Mouse (Mus musculus): ENCODE measurements around the gene Tmem9. TPM values are rescaled to one million over a fixed set of nuclear protein-coding genes. Genes with fewer than 3 reads are reported as not detected.

The Tmem9 gene
- 33.9 and 35.7 TPM in 2 replicates for total RNA-seq (2021)
- long read RNA-seq, experiment 1, transcript Tmem9-201 (6 exons, 1,806 nt) = major isoform, 62 of 71 reads
- long read RNA-seq, experiment 1, partial matches to known transcripts = 3 of 71 reads
- long read RNA-seq, experiment 1, other reads (novel, unspliced or antisense) = 4 of 71 reads
- long read RNA-seq, experiment 2, transcript Tmem9-201 (6 exons, 1,806 nt) = major isoform, 48 of 56 reads
- long read RNA-seq, experiment 2, partial matches to known transcripts = 3 of 56 reads
- long read RNA-seq, experiment 2, other reads (novel, unspliced or antisense) = 4 of 56 reads

- DNase-seq = peak; percentile 89
These were observed at the start of gene Tmem9 for GRCm38 (mm10) chr1:136007211-136008158. Gene Tmem9 (plus strand): TSS chr1:136008150.

DNA sequence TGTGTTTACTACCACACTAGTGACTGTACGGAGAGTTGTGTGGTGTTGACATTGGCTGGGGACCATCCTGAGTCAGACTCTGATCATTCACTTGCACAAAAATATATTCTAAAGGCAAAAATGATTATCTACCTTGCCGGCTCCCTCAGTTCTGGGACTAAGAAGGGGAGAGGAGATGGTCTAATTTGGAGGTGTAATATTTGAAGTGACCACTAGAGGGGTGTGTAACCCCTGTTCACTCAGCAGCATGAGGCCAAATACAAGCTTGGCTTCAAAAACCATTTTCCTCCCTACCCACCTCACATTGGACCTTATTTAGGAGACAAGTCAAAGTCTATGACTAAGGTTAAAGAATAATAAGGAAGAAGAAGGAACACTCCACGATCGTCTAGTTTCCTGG is 49.5 kb upstream of the Tmem9 start:
- peak; percentile 20 for DNase-seq

DNA sequence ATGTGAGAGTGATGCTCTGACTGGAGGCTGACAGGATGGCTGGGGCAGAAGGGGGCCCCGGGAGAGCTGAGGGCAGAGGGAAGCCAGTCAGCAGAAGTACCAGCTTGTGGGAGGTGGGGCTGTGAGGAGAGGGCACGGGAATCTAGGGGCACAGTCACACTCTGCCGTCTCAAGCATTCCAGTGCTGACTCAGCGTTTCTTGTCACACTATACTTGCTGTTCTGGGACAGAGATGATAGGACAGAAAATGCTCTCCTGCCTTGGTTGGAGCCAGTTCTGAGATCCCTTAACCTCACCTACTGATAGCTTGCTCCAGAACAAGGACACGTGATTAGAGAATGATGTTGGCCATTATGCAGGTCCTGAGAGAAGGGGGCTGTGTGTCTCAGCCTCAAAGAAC is 44.8 kb upstream of the Tmem9 start:
- DNase-seq = no peak

- DNase-seq = no peak
These were observed 43.4 kb upstream of the Tmem9 start for GRCm38 (mm10) chr1:135964561-135964960.

GRCm38 (mm10) chr1:135967739-135968138 is 40.2 kb upstream of the Tmem9 start:
- DNase-seq = no peak

DNA sequence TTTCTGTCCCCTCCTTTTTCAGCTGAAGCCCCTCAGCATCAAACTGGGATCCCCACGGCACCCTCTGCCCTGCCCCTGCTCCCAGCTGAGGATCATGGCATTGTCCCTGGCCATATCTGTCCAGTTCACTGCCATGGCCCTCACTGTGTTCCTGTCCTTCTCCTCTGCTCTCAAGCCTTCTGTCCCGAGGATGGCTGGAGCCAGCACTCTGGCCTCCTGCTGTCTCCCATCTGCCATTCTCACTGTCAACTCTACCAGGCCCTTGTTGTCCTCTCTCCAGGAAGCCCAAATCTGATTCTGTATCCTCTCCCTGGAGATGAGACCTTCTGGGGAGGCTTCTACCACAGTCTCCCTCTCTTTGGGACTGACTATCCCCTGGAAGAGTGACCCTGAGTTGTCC is 37.5 kb upstream of the Tmem9 start:
- no peak for DNase-seq

DNA sequence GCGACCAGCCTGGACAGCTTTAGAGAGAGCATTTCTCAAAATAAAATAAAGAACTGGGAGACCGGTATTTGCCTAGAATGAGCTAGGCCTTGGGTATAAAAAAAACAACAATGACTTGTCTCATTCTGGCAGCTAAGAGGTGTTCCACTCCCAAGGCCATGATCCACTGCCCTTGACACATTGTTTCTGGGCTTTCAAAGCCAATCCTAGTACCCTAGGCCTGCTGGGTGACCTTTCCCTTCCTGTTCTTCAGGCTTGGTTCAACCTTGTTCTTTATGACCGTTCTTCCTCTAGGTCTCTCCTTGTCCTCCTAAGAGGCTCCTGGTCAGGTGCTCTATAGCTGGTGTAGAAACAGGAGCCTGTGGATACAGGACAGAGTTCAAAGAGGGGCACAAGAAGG is 35.4 kb upstream of the Tmem9 start:
- peak; percentile 20 for DNase-seq

- DNase-seq = no peak
These were observed 23.8 kb upstream of the Tmem9 start for GRCm38 (mm10) chr1:135984105-135984504.

DNA sequence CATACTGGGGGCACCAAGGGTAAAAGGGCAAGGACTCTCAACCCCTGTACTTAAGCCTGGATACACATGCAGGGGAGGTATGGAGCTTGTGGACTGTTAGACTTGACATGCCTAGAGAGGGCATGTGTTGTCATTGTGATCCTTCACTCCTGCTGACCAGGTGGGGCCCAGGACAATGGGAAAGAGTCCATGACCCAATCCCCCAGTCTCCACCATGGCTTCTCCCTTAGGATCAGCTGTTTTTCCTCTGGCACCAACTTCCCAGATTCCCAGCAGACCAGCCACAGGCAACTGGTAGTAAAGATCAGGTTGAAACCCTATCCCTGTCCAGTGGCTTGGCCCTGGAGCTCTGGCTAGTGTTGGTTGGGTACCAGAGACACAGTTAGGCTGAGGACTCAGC is 18.1 kb upstream of the Tmem9 start:
- DNase-seq = no peak

GRCm38 (mm10) chr1:135993470-135993869 is 14.5 kb upstream of the Tmem9 start:
- DNase-seq = no peak

DNA sequence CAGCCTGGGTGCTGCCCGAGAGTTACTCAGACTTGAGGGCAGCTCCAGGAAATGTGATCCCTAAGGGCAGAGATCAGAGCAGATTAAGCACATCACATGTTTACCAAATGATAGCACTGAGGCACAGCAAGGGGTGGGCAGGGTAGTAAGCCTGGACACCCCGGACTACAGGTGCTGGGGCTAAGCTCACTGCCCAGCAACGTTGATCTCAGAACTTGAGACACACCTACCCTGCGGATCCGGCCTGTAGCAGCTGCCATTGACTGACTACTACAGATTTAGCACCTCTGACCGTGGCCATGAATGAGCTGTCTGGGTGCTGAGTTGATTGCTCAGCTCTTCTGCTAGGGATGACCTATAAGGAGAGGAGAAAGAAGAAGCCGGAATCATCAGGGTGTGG is 10.4 kb upstream of the Tmem9 start:
- DNase-seq = no peak

DNA sequence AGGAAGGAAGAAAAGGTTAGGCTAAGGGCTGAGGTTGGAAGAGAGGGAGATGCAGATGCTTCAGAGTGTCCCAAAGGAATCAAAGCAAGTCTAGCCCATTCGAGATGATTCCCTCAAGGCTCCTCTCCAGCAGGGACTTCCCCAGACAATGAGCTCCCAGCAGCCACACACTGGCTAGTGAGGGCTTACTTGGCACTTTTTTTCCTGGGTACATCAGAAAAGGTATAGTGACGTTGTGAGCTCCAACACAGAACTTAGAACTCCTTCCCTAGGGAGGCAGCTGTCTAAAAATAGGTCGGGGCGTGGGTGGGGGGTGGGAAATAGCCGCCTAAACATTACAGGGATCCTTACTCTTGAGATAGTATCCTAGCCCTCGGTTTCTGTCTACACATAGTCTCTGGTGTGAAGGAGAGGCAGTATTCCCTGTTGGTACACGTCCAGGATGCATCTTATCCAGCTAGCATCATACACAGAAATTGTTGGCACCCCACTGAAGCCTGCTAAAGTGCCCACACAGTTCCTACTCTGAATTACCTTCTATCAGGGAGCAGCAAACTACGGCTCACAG is 8.1 kb upstream of the Tmem9 start:
- no peak for DNase-seq

DNA sequence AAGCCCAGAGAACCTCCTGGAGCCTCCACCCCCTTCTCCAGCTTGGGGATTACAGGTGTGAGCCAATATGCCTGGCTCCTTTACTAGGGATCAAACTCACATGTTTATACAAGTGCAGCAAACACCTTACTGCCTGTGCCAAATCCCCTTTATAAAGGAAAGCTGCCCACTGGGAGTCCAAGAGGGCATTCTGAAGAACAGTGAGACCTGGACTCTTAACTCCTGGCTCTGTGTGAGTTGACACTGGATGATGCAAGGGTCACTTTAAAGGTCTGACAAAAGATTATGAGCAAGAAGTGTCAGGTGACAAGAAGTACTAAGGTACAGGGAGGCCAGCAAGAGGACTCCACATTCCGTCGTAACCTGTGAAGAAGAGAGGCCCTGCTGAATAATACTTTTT is 6.5 kb upstream of the Tmem9 start:
- DNase-seq = no peak

- DNase-seq = no peak
These were observed 1.6 kb upstream of the Tmem9 start, which contains the start of gene Igfn1 for GRCm38 (mm10) chr1:136006292-136006748. Gene Igfn1 (minus strand): TSS chr1:136006342.

GRCm38 (mm10) chr1:136008159-136008533 is 196 bp downstream of the Tmem9 start:
- no peak for DNase-seq

DNA sequence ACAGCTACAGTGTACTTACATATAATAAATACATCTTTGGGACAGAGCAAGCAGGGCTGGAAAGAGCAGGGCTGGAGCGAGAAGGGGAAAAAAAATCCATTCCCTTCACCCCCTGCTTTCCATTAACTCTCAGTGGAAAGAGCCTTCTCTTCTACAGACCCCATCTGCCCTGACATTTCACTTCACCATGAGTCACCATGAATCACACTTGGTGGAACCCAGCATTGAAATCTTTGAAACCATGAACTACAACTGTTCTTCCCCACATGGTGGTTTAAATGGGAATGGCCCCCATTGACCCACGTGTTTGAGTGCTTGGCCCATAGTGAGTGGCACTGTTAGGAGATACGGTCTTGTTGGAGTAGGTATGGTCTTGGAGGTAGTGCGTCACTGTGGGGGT is 2.3 kb downstream of the Tmem9 start:
- DNase-seq = no peak

- no peak for DNase-seq
These were observed 5.6 kb downstream of the Tmem9 start for GRCm38 (mm10) chr1:136013513-136013912.

DNA sequence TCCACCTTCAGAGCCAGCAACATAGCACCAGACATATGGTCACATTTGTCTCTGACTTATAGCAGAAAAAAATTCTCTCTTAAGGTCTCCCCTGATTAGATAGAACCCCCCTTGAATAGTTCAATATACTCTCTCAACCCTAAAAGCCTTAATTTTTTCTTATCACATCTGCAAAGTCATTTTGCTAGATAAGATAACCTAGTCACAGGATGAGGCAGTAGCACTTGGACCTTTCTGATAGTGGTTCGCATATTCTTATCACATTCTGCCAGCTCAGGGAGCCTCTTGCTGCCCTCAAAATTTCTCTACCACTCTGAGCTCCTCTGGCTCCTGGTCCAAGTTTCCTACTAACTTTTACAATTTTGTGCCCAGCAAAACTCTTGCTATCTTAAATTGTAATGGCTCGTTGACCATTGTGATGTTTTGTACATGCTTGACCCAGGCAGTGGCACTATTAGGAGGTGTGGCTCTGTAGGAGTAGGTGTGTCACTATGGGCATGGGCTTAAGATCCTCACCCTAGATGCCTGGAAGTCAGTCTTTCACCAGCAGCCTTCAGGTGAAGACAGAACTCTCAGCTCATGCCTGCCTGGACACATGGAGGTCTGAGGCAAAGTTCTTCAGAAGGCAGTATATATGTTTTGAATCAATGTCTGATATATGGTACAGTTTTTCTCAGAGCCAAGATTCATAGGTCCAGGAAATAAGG is 7.0 kb downstream of the Tmem9 start:
- DNase-seq = no peak

GRCm38 (mm10) chr1:136017307-136017706 is 9.4 kb downstream of the Tmem9 start:
- DNase-seq = no peak

GRCm38 (mm10) chr1:136017907-136018313 is 10.0 kb downstream of the Tmem9 start:
- DNase-seq = peak; percentile 95

GRCm38 (mm10) chr1:136018390-136019189 is 10.6 kb downstream of the Tmem9 start:
- peak; percentile 47 for DNase-seq
